Mouse (Mus musculus): Measurements from ENCODE around the gene Cyp2d9. TPM values are rescaled to one million over a fixed set of nuclear protein-coding genes. Genes with fewer than 3 reads are reported as not detected.
"Not testable (repeated sequence)": the region's sequence is repeated elsewhere in the genome, so short reads cannot be mapped to it uniquely, and the experiment has no call there.

The Cyp2d9 gene
- polyA plus RNA-seq, 1 experiment from 2014 or later, result not detected

GRCm38 (mm10) chr15:82434541-82434940 lies 1.3 kb downstream of the Cyp2d9 start:
- Histone ChIP-seq H3K27me3 (ENCODE audit: control insufficient read depth, insufficient read depth, low read length) (no peaks in the 10 kb centered on the region), H3K9ac (ENCODE audit: low read depth, low read length) (no peak overlapping the region), H3K27ac (ENCODE audit: low read depth, low read length) (no peak overlapping the region), H3K4me1 (ENCODE audit: control insufficient read depth, insufficient read depth, low read length) (no peaks in the 10 kb centered on the region), H3K9me3 (replicated peaks; ENCODE audit: control insufficient read depth, low read length) (0 out of 2 replicates have a peak, but pooled peaks cover 3% of the 10 kb centered on the region), H3K4me3 (ENCODE audit: low read depth, low read length) (no peak overlapping the region), H3K36me3 (ENCODE audit: control insufficient read depth, insufficient read depth, low read length) (no peaks in the 10 kb centered on the region), H3K4me2 (no peak overlapping the region)
- 78% methylated on average over 3 of the region's 3 CpGs for WGBS (ENCODE audit: insufficient replicate concordance)
- ATAC-seq (replicated peaks; ENCODE audit: insufficient number of reproducible peaks, low FRiP score, low TSS enrichment), result no peak

GRCm38 (mm10) chr15:82435011-82435410 lies 1.8 kb downstream of the Cyp2d9 start:
- no peaks in the 10 kb centered on the region for H3K27me3 ChIP-seq (ENCODE audit: control insufficient read depth, insufficient read depth, low read length)
- H3K4me1 ChIP-seq (ENCODE audit: control insufficient read depth, insufficient read depth, low read length), result no peaks in the 10 kb centered on the region
- no peak overlapping the region for H3K27ac ChIP-seq (ENCODE audit: low read depth, low read length)
- no peak overlapping the region for H3K4me2 ChIP-seq
- no peak for ATAC-seq (replicated peaks; ENCODE audit: insufficient number of reproducible peaks, low FRiP score, low TSS enrichment)
- 75% methylated on average over 3 of the region's 3 CpGs for WGBS (ENCODE audit: insufficient replicate concordance)
- no peaks in the 10 kb centered on the region for H3K36me3 ChIP-seq (ENCODE audit: control insufficient read depth, insufficient read depth, low read length)
- H3K4me3 ChIP-seq (ENCODE audit: low read depth, low read length), result no peak overlapping the region
- 0 out of 2 replicates have a peak, but pooled peaks cover 3% of the 10 kb centered on the region for H3K9me3 ChIP-seq (replicated peaks; ENCODE audit: control insufficient read depth, low read length)
- no peak overlapping the region for H3K9ac ChIP-seq (ENCODE audit: low read depth, low read length)

- Histone ChIP-seq H3K36me3 (ENCODE audit: control insufficient read depth, insufficient read depth, low read length) (no peaks in the 10 kb centered on the region), H3K9me3 (replicated peaks; ENCODE audit: control insufficient read depth, low read length) (0 out of 2 replicates have a peak, but pooled peaks cover 3% of the 10 kb centered on the region), H3K9ac (ENCODE audit: low read depth, low read length) (no peak overlapping the region), H3K27me3 (ENCODE audit: control insufficient read depth, insufficient read depth, low read length) (no peaks in the 10 kb centered on the region), H3K4me2 (no peak overlapping the region), H3K4me3 (ENCODE audit: low read depth, low read length) (no peak overlapping the region), H3K4me1 (ENCODE audit: control insufficient read depth, insufficient read depth, low read length) (no peaks in the 10 kb centered on the region), H3K27ac (ENCODE audit: low read depth, low read length) (no peak overlapping the region)
- 81% methylated on average over 2 of the region's 2 CpGs for WGBS (ENCODE audit: insufficient replicate concordance)
- ATAC-seq (replicated peaks; ENCODE audit: insufficient number of reproducible peaks, low FRiP score, low TSS enrichment), result no peak
Measured at GRCm38 (mm10) chr15:82435606-82436005, 2.4 kb downstream of the Cyp2d9 start.

- Histone ChIP-seq H3K36me3 (ENCODE audit: control insufficient read depth, insufficient read depth, low read length) (no peaks in the 10 kb centered on the region), H3K9me3 (replicated peaks; ENCODE audit: control insufficient read depth, low read length) (0 out of 2 replicates have a peak, but pooled peaks cover 3% of the 10 kb centered on the region), H3K4me1 (ENCODE audit: control insufficient read depth, insufficient read depth, low read length) (no peaks in the 10 kb centered on the region), H3K27me3 (ENCODE audit: control insufficient read depth, insufficient read depth, low read length) (no peaks in the 10 kb centered on the region), H3K27ac (ENCODE audit: low read depth, low read length) (no peak overlapping the region), H3K9ac (ENCODE audit: low read depth, low read length) (no peak overlapping the region), H3K4me2 (no peak overlapping the region), H3K4me3 (ENCODE audit: low read depth, low read length) (no peak overlapping the region)
- no peak for ATAC-seq (replicated peaks; ENCODE audit: insufficient number of reproducible peaks, low FRiP score, low TSS enrichment)
- 62% methylated on average over 5 of the region's 5 CpGs for WGBS (ENCODE audit: insufficient replicate concordance)
Measured at GRCm38 (mm10) chr15:82437975-82438617, 4.9 kb downstream of the Cyp2d9 start.

- Histone ChIP-seq H3K4me3 (ENCODE audit: low read depth, low read length) (no peak overlapping the region), H3K27me3 (ENCODE audit: control insufficient read depth, insufficient read depth, low read length) (no peaks in the 10 kb centered on the region), H3K36me3 (ENCODE audit: control insufficient read depth, insufficient read depth, low read length) (no peaks in the 10 kb centered on the region), H3K9me3 (replicated peaks; ENCODE audit: control insufficient read depth, low read length) (no peaks in the 10 kb centered on the region), H3K27ac (ENCODE audit: low read depth, low read length) (no peak overlapping the region), H3K4me1 (ENCODE audit: control insufficient read depth, insufficient read depth, low read length) (no peaks in the 10 kb centered on the region), H3K9ac (ENCODE audit: low read depth, low read length) (no peak overlapping the region), H3K4me2 (no peak overlapping the region)
- 73% methylated on average over 3 of the region's 3 CpGs for WGBS (ENCODE audit: insufficient replicate concordance)
- no peak for ATAC-seq (replicated peaks; ENCODE audit: insufficient number of reproducible peaks, low FRiP score, low TSS enrichment)
Measured at GRCm38 (mm10) chr15:82443658-82444057, 10.4 kb downstream of the Cyp2d9 start.

- Histone ChIP-seq H3K4me1 (ENCODE audit: control insufficient read depth, insufficient read depth, low read length) (no peaks in the 10 kb centered on the region), H3K36me3 (ENCODE audit: control insufficient read depth, insufficient read depth, low read length) (no peaks in the 10 kb centered on the region), H3K9me3 (replicated peaks; ENCODE audit: control insufficient read depth, low read length) (no peaks in the 10 kb centered on the region), H3K27ac (ENCODE audit: low read depth, low read length) (no peak overlapping the region), H3K4me2 (no peak overlapping the region), H3K4me3 (ENCODE audit: low read depth, low read length) (no peak overlapping the region), H3K27me3 (ENCODE audit: control insufficient read depth, insufficient read depth, low read length) (no peaks in the 10 kb centered on the region), H3K9ac (ENCODE audit: low read depth, low read length) (no peak overlapping the region)
- 80% methylated on average over 8 of the region's 8 CpGs for WGBS (ENCODE audit: insufficient replicate concordance)
- ATAC-seq (replicated peaks; ENCODE audit: insufficient number of reproducible peaks, low FRiP score, low TSS enrichment), result no peak
Measured at GRCm38 (mm10) chr15:82445196-82445595, 12.0 kb downstream of the Cyp2d9 start.

GRCm38 (mm10) chr15:82450045-82450444 lies 16.8 kb downstream of the Cyp2d9 start:
- not testable (repeated sequence) for H3K4me2 ChIP-seq; H3K27ac ChIP-seq (ENCODE audit: low read depth, low read length); ATAC-seq (replicated peaks; ENCODE audit: insufficient number of reproducible peaks, low FRiP score, low TSS enrichment); H3K9me3 ChIP-seq (replicated peaks; ENCODE audit: control insufficient read depth, low read length); H3K4me3 ChIP-seq (ENCODE audit: low read depth, low read length); H3K36me3 ChIP-seq (ENCODE audit: control insufficient read depth, insufficient read depth, low read length); H3K4me1 ChIP-seq (ENCODE audit: control insufficient read depth, insufficient read depth, low read length); H3K27me3 ChIP-seq (ENCODE audit: control insufficient read depth, insufficient read depth, low read length); H3K9ac ChIP-seq (ENCODE audit: low read depth, low read length)
- WGBS (ENCODE audit: insufficient replicate concordance), result 77% methylated on average over 2 of the region's 2 CpGs

- ATAC-seq (replicated peaks; ENCODE audit: insufficient number of reproducible peaks, low FRiP score, low TSS enrichment), result not testable (repeated sequence)
Measured at GRCm38 (mm10) chr15:82452133-82452532, 18.9 kb downstream of the Cyp2d9 start.

GRCm38 (mm10) chr15:82453501-82453900 lies 20.3 kb downstream of the Cyp2d9 start:
- not testable (repeated sequence) for H3K4me1 ChIP-seq (ENCODE audit: control insufficient read depth, insufficient read depth, low read length); ATAC-seq (replicated peaks; ENCODE audit: insufficient number of reproducible peaks, low FRiP score, low TSS enrichment); H3K36me3 ChIP-seq (ENCODE audit: control insufficient read depth, insufficient read depth, low read length); H3K9me3 ChIP-seq (replicated peaks; ENCODE audit: control insufficient read depth, low read length); H3K4me3 ChIP-seq (ENCODE audit: low read depth, low read length); H3K4me2 ChIP-seq; H3K9ac ChIP-seq (ENCODE audit: low read depth, low read length); H3K27me3 ChIP-seq (ENCODE audit: control insufficient read depth, insufficient read depth, low read length); H3K27ac ChIP-seq (ENCODE audit: low read depth, low read length)
- 71% methylated on average over 6 of the region's 6 CpGs for WGBS (ENCODE audit: insufficient replicate concordance)

More at GRCm38 (mm10) chr15:82452133-82452532, 18.9 kb downstream of the Cyp2d9 start:
- not testable (repeated sequence) for H3K4me1 ChIP-seq (ENCODE audit: control insufficient read depth, insufficient read depth, low read length); H3K36me3 ChIP-seq (ENCODE audit: control insufficient read depth, insufficient read depth, low read length); H3K9me3 ChIP-seq (replicated peaks; ENCODE audit: control insufficient read depth, low read length); H3K4me3 ChIP-seq (ENCODE audit: low read depth, low read length); H3K27me3 ChIP-seq (ENCODE audit: control insufficient read depth, insufficient read depth, low read length); H3K27ac ChIP-seq (ENCODE audit: low read depth, low read length); H3K4me2 ChIP-seq; H3K9ac ChIP-seq (ENCODE audit: low read depth, low read length)
- 70% methylated on average over 1 of the region's 1 CpGs for WGBS (ENCODE audit: insufficient replicate concordance)
